Mouse (Mus musculus) granulocyte monocyte progenitor cell, adult 5-6 weeks (primary cell): ENCODE measurements around the gene Bcl7a. TPM values are rescaled to one million over a fixed set of nuclear protein-coding genes. Genes with fewer than 3 reads are reported as not detected.

Experiments
- ATAC-seq: replicated peaks from 2 replicates; pipeline ENCODE4 v1.8.0; 2016; ENCODE audit warnings: mild to moderate bottlenecking, moderate TSS enrichment, inconsistent platforms; ENCODE audit not compliant: poor library complexity, severe bottlenecking
- total RNA-seq, 2 experiments: library from RNA; stranded (forward) in 1 of 2; stranded (reverse) in 1 of 2; fragments of 200-712, 200-1000 nt in 1 of 2; fragments of >200 nt in 1 of 2; fragmentation: Nextera tagmentation in 1 of 2; gene quantifications; 2 replicates each; pipeline ENCODE4 v1.2.3; 2014 to 2017

Gene Bcl7a
- total RNA-seq, 2 experiments from 2014 or later = 17.4 to 27.5 TPM

- ATAC-seq = no peak
Measured at GRCm38 (mm10) chr5:123326006-123326750, 17.5 kb upstream of the Bcl7a start.

- no peak for ATAC-seq
Measured at GRCm38 (mm10) chr5:123326751-123327148, 16.9 kb upstream of the Bcl7a start.

GRCm38 (mm10) chr5:123327686-123328085 is 15.9 kb upstream of the Bcl7a start:
- ATAC-seq = no peak

GRCm38 (mm10) chr5:123333566-123333965 is 10.1 kb upstream of the Bcl7a start:
- no peak for ATAC-seq

- no peak for ATAC-seq
Measured at GRCm38 (mm10) chr5:123336205-123336961, 7.3 kb upstream of the Bcl7a start.

GRCm38 (mm10) chr5:123338463-123338862 is 5.2 kb upstream of the Bcl7a start:
- no peak for ATAC-seq

- ATAC-seq = peak; percentile 10; the same call in 1 of the 2 replicates
Measured at GRCm38 (mm10) chr5:123344628-123344962, 961 bp downstream of the Bcl7a start.

- peak; percentile 40 for ATAC-seq
Measured at GRCm38 (mm10) chr5:123344963-123345852, 1.6 kb downstream of the Bcl7a start.

GRCm38 (mm10) chr5:123345853-123346654 is 2.4 kb downstream of the Bcl7a start:
- no peak for ATAC-seq

GRCm38 (mm10) chr5:123346701-123347270 is 3.2 kb downstream of the Bcl7a start:
- ATAC-seq = no peak

GRCm38 (mm10) chr5:123347985-123348384 is 4.4 kb downstream of the Bcl7a start:
- no peak for ATAC-seq

- ATAC-seq = peak; percentile 67
Measured at GRCm38 (mm10) chr5:123350386-123350785, 6.8 kb downstream of the Bcl7a start.

- ATAC-seq = no peak
Measured at GRCm38 (mm10) chr5:123355918-123356317, 12.3 kb downstream of the Bcl7a start.

GRCm38 (mm10) chr5:123357253-123357652 is 13.6 kb downstream of the Bcl7a start:
- ATAC-seq = no peak

- no peak for ATAC-seq
Measured at GRCm38 (mm10) chr5:123359431-123359830, 15.8 kb downstream of the Bcl7a start.

GRCm38 (mm10) chr5:123362911-123363310 is 19.3 kb downstream of the Bcl7a start:
- ATAC-seq = no peak

- ATAC-seq = no peak
Measured at GRCm38 (mm10) chr5:123364302-123364971, 20.8 kb downstream of the Bcl7a start.

- peak; percentile 83 for ATAC-seq
Measured at GRCm38 (mm10) chr5:123368869-123369488, 25.3 kb downstream of the Bcl7a start.

GRCm38 (mm10) chr5:123370049-123370448 is 26.4 kb downstream of the Bcl7a start:
- ATAC-seq = no peak
